29 mouse cellular contexts compared by ENCODE assay signal in the genomic region with DNA sequence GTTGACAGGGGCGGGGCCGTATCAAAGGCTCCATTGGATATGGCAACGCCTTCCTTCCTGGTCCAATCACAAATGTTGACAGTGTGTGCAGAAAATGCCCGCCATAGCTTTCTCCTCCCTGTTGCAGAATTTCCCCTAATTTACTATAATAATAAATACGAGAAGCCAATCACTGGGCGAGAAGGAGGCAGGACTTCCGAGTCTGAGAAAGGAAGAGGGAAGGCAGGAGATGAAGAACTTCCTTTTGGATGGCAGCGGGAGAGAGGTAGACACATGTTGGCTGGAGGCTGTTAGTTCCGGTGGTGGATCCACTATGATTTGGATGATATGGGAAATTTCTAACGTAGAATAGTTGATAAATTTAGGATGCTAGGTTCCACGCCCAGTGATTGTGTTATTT. TPM values are rescaled to one million over a fixed set of nuclear protein-coding genes. Genes with fewer than 3 reads are reported as not detected.
DNase-seq lines count a peak whose midpoint lies in the region; ATAC-seq and TF ChIP-seq lines count a peak whose summit lies in the region.
"Had no signal": no experiment of that assay in that cellular context is flagged by ENCODE, and none has a peak within 500 bp of the region (broad histone marks: within the 10 kb centered on the region; RNA-seq: fewer than 3 reads in every experiment).

No protein-coding gene starts in this region.

- in situ Hi-C loops in CH12.LX (cut with MboI; ENCODE audit: low pct_ligation_motif_present, low pct_unique_long_range_greater_than_20kb, low sequenced_read_pairs) = loop anchor here (10.0 kb wide), 1 partner anchor 70 kb away; the partner anchor contains the start of gene C1s1

- no peak for TF ChIP-seq RAD21 in CH12.LX (IDR thresholded peaks at IDR 0.05; ENCODE audit: low read depth, low read length)
- TF ChIP-seq RAD21 in MEL (IDR thresholded peaks at IDR 0.05; ENCODE audit: low read depth, low read length) = no peak

- peak overlapping the region; percentile 87 for H3K9ac ChIP-seq in CH12.LX (ENCODE audit: insufficient read depth, low read depth)
- H3K9ac ChIP-seq in MEL (ENCODE audit: control insufficient read depth, low read depth, low read length, poor library complexity, severe bottlenecking) = peak overlapping the region; percentile 86
- no peak overlapping the region for H3K9ac ChIP-seq in kidney, embryonic 15.5 days
- H3K9ac ChIP-seq: heart, embryonic 15.5 days; intestine, embryonic 15.5 days; midbrain, embryonic 12.5 days; neural tube, embryonic 15.5 days; stomach, embryonic 15.5 days had no signal

- 86% methylated on average over 11 of the region's 11 CpGs for WGBS in kidney, embryonic 15.5 days

- H3K79me2 ChIP-seq in CH12.LX (replicated peaks; ENCODE audit: control insufficient read depth, extremely low read depth, insufficient read depth, poor library complexity, severe bottlenecking) = peaks cover 4% of the 10 kb centered on the region; the same call in 1 of the 2 replicates
- H3K79me2 ChIP-seq in MEL (ENCODE audit: control insufficient read depth, insufficient read depth, low read length, poor library complexity) = peaks cover 39% of the 10 kb centered on the region
- no peaks in the 10 kb centered on the region for H3K79me2 ChIP-seq in myocyte (ENCODE audit: control insufficient read depth, insufficient read depth)

- TF ChIP-seq CTCF in CH12.LX (conservative IDR thresholded peaks at IDR 0.05 in 1 of 2, IDR thresholded peaks at IDR 0.05 in 1 of 2; ENCODE audit: low read depth in 2 of 2, low read length in 2 of 2) = no peak
- TF ChIP-seq CTCF in MEL (IDR thresholded peaks at IDR 0.05 in 2 of 3, conservative IDR thresholded peaks at IDR 0.05 in 1 of 3; ENCODE audit: control insufficient read depth in 1 of 3, insufficient read depth in 1 of 3, low read depth in 2 of 3, low read length in 3 of 3, poor library complexity in 1 of 3, severe bottlenecking in 1 of 3) = no peak

- peak; percentile 94 for TF ChIP-seq POLR2A in CH12.LX (IDR thresholded peaks at IDR 0.05; ENCODE audit: low read depth, low read length)
- peak in 1 of 2 experiments; percentile 54; a peak in 1 of 4 replicates for TF ChIP-seq POLR2A in MEL (IDR thresholded peaks at IDR 0.05; ENCODE audit: control insufficient read depth in 1 of 2, insufficient read depth in 1 of 2, low read depth in 1 of 2, low read length in 2 of 2, poor library complexity in 1 of 2)
- TF ChIP-seq POLR2A in myocyte (IDR thresholded peaks at IDR 0.05; ENCODE audit: insufficient read length, low read depth) = peak; percentile 71

- peak overlapping the region; percentile 74 for H3K27ac ChIP-seq in CH12.LX (ENCODE audit: insufficient read depth, low read depth)
- peak overlapping the region; percentile 96 for H3K27ac ChIP-seq in MEL (ENCODE audit: control insufficient read depth, low read depth, low read length)
- no peak overlapping the region for H3K27ac ChIP-seq in kidney, embryonic 15.5 days
- H3K27ac ChIP-seq: forebrain, embryonic 10.5 days; heart, embryonic 10.5 days; heart, embryonic 15.5 days; hindbrain, postnatal 0 days; intestine, embryonic 15.5 days; midbrain, embryonic 12.5 days; neural tube, embryonic 15.5 days; stomach, embryonic 15.5 days had no signal

- peak overlapping the region; percentile 69 to 92 (median 82) for H3K4me3 ChIP-seq in CH12.LX (replicated peaks in 1 of 3; ENCODE audit: low read depth in 2 of 3, low read length in 2 of 3, poor library complexity in 1 of 3)
- peak overlapping the region; percentile 65 to 76 for H3K4me3 ChIP-seq in MEL (ENCODE audit: control insufficient read depth in 1 of 2, insufficient read depth in 1 of 2, low read depth in 2 of 2, low read length in 2 of 2)
- peak overlapping the region; percentile 54 for H3K4me3 ChIP-seq in myocyte
- no peak overlapping the region for H3K4me3 ChIP-seq in kidney, embryonic 15.5 days (replicated peaks)
- H3K4me3 ChIP-seq: forebrain, embryonic 10.5 days; heart, embryonic 10.5 days; heart, embryonic 15.5 days; intestine, embryonic 15.5 days; megakaryocyte, embryonic 14.5 days; midbrain, embryonic 12.5 days; neural tube, embryonic 15.5 days; stomach, embryonic 15.5 days had no signal

- H3K4me1 ChIP-seq in CH12.LX (ENCODE audit: control insufficient read depth in 1 of 2, insufficient read depth in 2 of 2) (peaks cover 15 to 38% of the 10 kb centered on the region in 2 experiments), MEL (ENCODE audit: control insufficient read depth in 1 of 2, insufficient read depth in 2 of 2, low read length in 2 of 2) (peaks cover 9 to 31% of the 10 kb centered on the region in 2 experiments)
- H3K4me1 ChIP-seq in kidney, embryonic 15.5 days = peaks cover 15% of the 10 kb centered on the region
- H3K4me1 ChIP-seq: forebrain, embryonic 10.5 days; midbrain, embryonic 12.5 days; neural tube, embryonic 15.5 days; stomach, embryonic 15.5 days had no signal

- dilution Hi-C loops in CH12.LX (cut with MboI; ENCODE audit: extremely low pct_ligation_motif_present, extremely low pct_unique_long_range_greater_than_20kb, low sequenced_read_pairs) = no loop called here

- no peak for ATAC-seq in kidney, embryonic 15.5 days (replicated peaks; ENCODE audit: low FRiP score)
- ATAC-seq: forebrain, embryonic 16.5 days; hindbrain, postnatal 0 days; intestine, embryonic 15.5 days; lung, postnatal 0 days had no signal

- H3K36me3 ChIP-seq in CH12.LX (replicated peaks in 1 of 2; ENCODE audit: control insufficient read depth in 1 of 2, insufficient read depth in 1 of 2, low read length in 1 of 2) = no peaks in the 10 kb centered on the region
- H3K36me3 ChIP-seq in MEL (ENCODE audit: control insufficient read depth in 1 of 2, insufficient read depth in 2 of 2, low read length in 2 of 2) = peaks cover 0 to 19% of the 10 kb centered on the region in 2 experiments; a peak in 2 of 4 replicates
- no peaks in the 10 kb centered on the region for H3K36me3 ChIP-seq in myocyte (ENCODE audit: control insufficient read depth, insufficient read depth)
- H3K36me3 ChIP-seq in kidney, embryonic 15.5 days = no peaks in the 10 kb centered on the region
- H3K36me3 ChIP-seq: forebrain, embryonic 10.5 days; heart, embryonic 10.5 days; heart, embryonic 15.5 days; intestine, embryonic 15.5 days; midbrain, embryonic 12.5 days; neural tube, embryonic 15.5 days; stomach, embryonic 15.5 days had no signal

- H3K27me3 ChIP-seq in CH12.LX (replicated peaks) (peaks cover 43% of the 10 kb centered on the region), MEL (ENCODE audit: control insufficient read depth in 1 of 2, insufficient read depth in 2 of 2, low read length in 2 of 2) (no peaks in the 10 kb centered on the region), myocyte (ENCODE audit: control insufficient read depth, insufficient read depth, insufficient read length) (peaks cover 4% of the 10 kb centered on the region)
- no peaks in the 10 kb centered on the region for H3K27me3 ChIP-seq in kidney, embryonic 15.5 days
- H3K27me3 ChIP-seq: heart, embryonic 15.5 days; intestine, embryonic 15.5 days; midbrain, embryonic 12.5 days; neural tube, embryonic 15.5 days; stomach, embryonic 15.5 days had no signal

- H3K4me2 ChIP-seq in CH12.LX (ENCODE audit: insufficient read depth, low read depth, poor library complexity, severe bottlenecking) = peak overlapping the region; percentile 79
- peak overlapping the region; percentile 77 for H3K4me2 ChIP-seq in myocyte (ENCODE audit: low read depth)
- no peak overlapping the region for H3K4me2 ChIP-seq in kidney, embryonic 15.5 days
- H3K4me2 ChIP-seq: heart, embryonic 15.5 days; intestine, embryonic 15.5 days; midbrain, embryonic 12.5 days; neural tube, embryonic 15.5 days; stomach, embryonic 15.5 days had no signal

- H3K9me3 ChIP-seq in CH12.LX (replicated peaks; ENCODE audit: low read length) = no peaks in the 10 kb centered on the region
- no peaks in the 10 kb centered on the region for H3K9me3 ChIP-seq in MEL (replicated peaks; ENCODE audit: insufficient read depth, low read length)
- H3K9me3 ChIP-seq in kidney, embryonic 15.5 days (replicated peaks) = no peaks in the 10 kb centered on the region
- H3K9me3 ChIP-seq: forebrain, embryonic 10.5 days; heart, embryonic 10.5 days; heart, embryonic 15.5 days; intestine, embryonic 15.5 days; megakaryocyte, embryonic 14.5 days; midbrain, embryonic 12.5 days; neural tube, embryonic 15.5 days; stomach, embryonic 15.5 days had no signal

- DNase-seq in A20 (ENCODE audit: low read depth, low spot score) = peak; percentile 92
- peak; percentile 85 for DNase-seq in CH12.LX (ENCODE audit: extremely low read depth)
- peak; percentile 98 for DNase-seq in MEL (ENCODE audit: low read depth, low spot score)
- no peak for DNase-seq in spleen, postnatal 10 days (ENCODE audit: low spot score in 2 of 2)
- DNase-seq in layer of hippocampus, postnatal 14 days (ENCODE audit: low spot score in 2 of 2) = no peak
- DNase-seq: adrenal gland, postnatal 10 days; cerebellum, adult 11 months; cerebellum, adult 9-10 months; cerebellum, postnatal 36 days; kidney, adult 2 months; kidney, postnatal 10 days; lung, adult 18-20 months; lung, postnatal 4 days; retina, postnatal 1 day; right cerebral cortex, postnatal 14 days had no signal

- H3ac ChIP-seq in myocyte (ENCODE audit: control insufficient read depth, insufficient read length) = peak overlapping the region; percentile 46

- TF ChIP-seq EP300 in CH12.LX (IDR thresholded peaks at IDR 0.05; ENCODE audit: low read length) (no peak), MEL (IDR thresholded peaks at IDR 0.05; ENCODE audit: low read depth in 1 of 2, low read length in 2 of 2) (no peak)

RNA-seq across cellular contexts. Expression of gene Clstn3, which starts 10.0 kb away (rescaled TPM):
- total RNA-seq in CH12.LX (2012; rRNA removed) = 17.2 and 17.7 TPM in 2 replicates
- total RNA-seq in CH12.LX (2014; rRNA removed) = 20.4 and 21.4 TPM in 2 replicates
- polyA plus RNA-seq in CH12.LX (2012; ENCODE audit: insufficient read length, low read depth) = 126 and 130 TPM in 2 replicates
- 46.5 and 51.3 TPM in 2 replicates for total RNA-seq in MEL (2012; rRNA removed)
- 10 to 100 TPM in 1 of 2 experiments, not detected in 1; 59.8 TPM for polyA plus RNA-seq in MEL (2012; ENCODE audit: insufficient read depth in 1 of 2, insufficient read length in 2 of 2, low read depth in 1 of 2, low replicate concordance in 2 of 2, missing spikeins in 1 of 2)
- polyA plus RNA-seq in myocyte (2012; fragmentation: generic; extraction: Trizol) = 2.2 TPM
- total RNA-seq in layer of hippocampus, postnatal 14 days (2021) = 100 to 1,000 TPM; 283 to 312 TPM
- polyA plus RNA-seq in kidney, embryonic 15.5 days (2015; fragmentation: Nextera tagmentation; extraction: Ambion mirVana) = 3.9 and 5.9 TPM in 2 replicates
- total RNA-seq: monocyte, adult 5-6 weeks had no signal

RNA-seq across cellular contexts. Expression of gene C1rl, which starts 18.3 kb away (rescaled TPM):
- total RNA-seq in CH12.LX (2012; rRNA removed) (0.38 and 0.59 TPM in 2 replicates), CH12.LX (2014; rRNA removed) (1.0 and 1.2 TPM in 2 replicates), MEL (2012; rRNA removed) (0.98 and 1.2 TPM in 2 replicates)
- polyA plus RNA-seq in CH12.LX (2012; ENCODE audit: insufficient read length, low read depth) (2.1 and 2.4 TPM in 2 replicates), MEL (2012; ENCODE audit: insufficient read depth in 1 of 2, insufficient read length in 2 of 2, low read depth in 1 of 2, low replicate concordance in 2 of 2, missing spikeins in 1 of 2) (1 to 10 TPM in 1 of 2 experiments, not detected in 1; 2.6 TPM), myocyte (2012; fragmentation: generic; extraction: Trizol) (1.2 TPM)
- under 1 TPM; 0.12 to 0.28 TPM for total RNA-seq in layer of hippocampus, postnatal 14 days (2021)
- 1.6 and 2.0 TPM in 2 replicates for polyA plus RNA-seq in kidney, embryonic 15.5 days (2015; fragmentation: Nextera tagmentation; extraction: Ambion mirVana)

RNA-seq across cellular contexts. Expression of gene C1ra, which starts 37.6 kb away (rescaled TPM):
- total RNA-seq in CH12.LX (2012; rRNA removed) = 8.4 and 9.9 TPM in 2 replicates
- 19.8 and 20.1 TPM in 2 replicates for total RNA-seq in CH12.LX (2014; rRNA removed)
- polyA plus RNA-seq in CH12.LX (2012; ENCODE audit: insufficient read length, low read depth) = 21.9 TPM in 2 replicates
- 0.19 and 0.29 TPM in 2 replicates for total RNA-seq in MEL (2012; rRNA removed)
- under 1 TPM in 1 of 2 experiments, not detected in 1; 0.28 TPM for polyA plus RNA-seq in MEL (2012; ENCODE audit: insufficient read depth in 1 of 2, insufficient read length in 2 of 2, low read depth in 1 of 2, low replicate concordance in 2 of 2, missing spikeins in 1 of 2)
- polyA plus RNA-seq in myocyte (2012; fragmentation: generic; extraction: Trizol) = 1.9 TPM
- total RNA-seq in layer of hippocampus, postnatal 14 days (2021) = 1 to 10 TPM in 1 of 2 experiments, under 1 TPM in 1; 0.91 to 1.3 TPM
- 7.9 and 8.3 TPM in 2 replicates for polyA plus RNA-seq in kidney, embryonic 15.5 days (2015; fragmentation: Nextera tagmentation; extraction: Ambion mirVana)

RNA-seq across cellular contexts. Expression of gene Pex5, which starts 59.8 kb away (rescaled TPM):
- total RNA-seq in CH12.LX (2012; rRNA removed) = 27.5 and 29.2 TPM in 2 replicates
- total RNA-seq in CH12.LX (2014; rRNA removed) = 24.6 and 29.9 TPM in 2 replicates
- 21.2 and 22.1 TPM in 2 replicates for polyA plus RNA-seq in CH12.LX (2012; ENCODE audit: insufficient read length, low read depth)
- total RNA-seq in MEL (2012; rRNA removed) = 56.0 and 63.1 TPM in 2 replicates
- 10 to 100 TPM in 1 of 2 experiments, not detected in 1; 63.0 TPM for polyA plus RNA-seq in MEL (2012; ENCODE audit: insufficient read depth in 1 of 2, insufficient read length in 2 of 2, low read depth in 1 of 2, low replicate concordance in 2 of 2, missing spikeins in 1 of 2)
- polyA plus RNA-seq in myocyte (2012; fragmentation: generic; extraction: Trizol) = 33.4 TPM
- 10 to 100 TPM; 61.7 to 66.1 TPM for total RNA-seq in layer of hippocampus, postnatal 14 days (2021)
- polyA plus RNA-seq in kidney, embryonic 15.5 days (2015; fragmentation: Nextera tagmentation; extraction: Ambion mirVana) = 40.6 and 46.4 TPM in 2 replicates

Comparison
In these comparisons a context has a peak if more than half of its experiments do, and no peak if none do; other contexts are left out.
1. DNase-seq: peak in A20 (single experiment), CH12.LX (single experiment) and MEL (single experiment); none in spleen, postnatal 10 days (0 of 2) and layer of hippocampus, postnatal 14 days (0 of 2).